Mouse (Mus musculus): ENCODE data around the gene Ino80e.

DNA sequence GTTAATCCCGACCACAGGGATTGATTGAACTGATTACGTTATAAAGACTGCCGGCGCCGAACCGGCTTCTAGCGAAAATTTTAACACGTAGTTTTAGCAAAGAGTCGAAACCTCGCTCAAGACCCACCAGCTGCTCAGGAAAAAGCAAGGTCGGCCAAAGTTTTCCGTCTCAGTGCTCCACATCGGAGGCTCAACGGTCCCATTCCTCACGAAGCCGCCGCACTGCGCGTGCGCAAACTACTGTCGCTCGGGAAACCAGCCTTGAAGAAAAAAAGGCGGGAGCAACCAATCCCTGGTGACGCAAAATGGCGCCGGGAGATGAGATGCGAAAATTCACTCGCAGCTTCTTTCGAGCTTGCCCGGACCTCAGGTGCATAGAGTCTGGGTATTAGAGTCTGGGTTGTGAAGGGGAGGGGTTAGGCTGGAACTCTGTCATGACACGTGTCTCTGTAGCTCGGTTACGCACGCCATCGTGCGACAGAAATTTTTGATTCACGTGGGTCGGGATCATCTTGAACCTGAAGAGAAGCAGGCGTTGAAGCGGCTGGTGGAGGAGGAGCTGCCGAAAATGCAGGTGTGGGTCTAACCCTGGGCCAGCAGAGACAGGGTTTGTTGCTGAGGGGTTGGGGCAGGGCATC is at the start of gene Ino80e:
- TF ChIP-seq POLR2A (IDR thresholded peaks at IDR 0.05; ENCODE audit: insufficient read length, low read depth) (peak; percentile 43), MYOD1 (IDR thresholded peaks at IDR 0.05; ENCODE audit: control insufficient read depth in 1 of 3, insufficient read length in 2 of 3, low read depth in 2 of 3) (no peak), E2F4 (IDR thresholded peaks at IDR 0.05; ENCODE audit: insufficient read depth) (peak; percentile 39), POLR2AphosphoS2 (IDR thresholded peaks at IDR 0.05; ENCODE audit: insufficient read length, low read depth) (peak; percentile 63), USF1 (IDR thresholded peaks at IDR 0.05; ENCODE audit: low read depth) (no peak)
